Mouse (Mus musculus): ENCODE results near the gene Ism2. TPM values are rescaled to one million over a fixed set of nuclear protein-coding genes. Genes with fewer than 3 reads are reported as not detected.

Ism2 gene
- total RNA-seq, 4 experiments from 2014 or later: not detected

DNA sequence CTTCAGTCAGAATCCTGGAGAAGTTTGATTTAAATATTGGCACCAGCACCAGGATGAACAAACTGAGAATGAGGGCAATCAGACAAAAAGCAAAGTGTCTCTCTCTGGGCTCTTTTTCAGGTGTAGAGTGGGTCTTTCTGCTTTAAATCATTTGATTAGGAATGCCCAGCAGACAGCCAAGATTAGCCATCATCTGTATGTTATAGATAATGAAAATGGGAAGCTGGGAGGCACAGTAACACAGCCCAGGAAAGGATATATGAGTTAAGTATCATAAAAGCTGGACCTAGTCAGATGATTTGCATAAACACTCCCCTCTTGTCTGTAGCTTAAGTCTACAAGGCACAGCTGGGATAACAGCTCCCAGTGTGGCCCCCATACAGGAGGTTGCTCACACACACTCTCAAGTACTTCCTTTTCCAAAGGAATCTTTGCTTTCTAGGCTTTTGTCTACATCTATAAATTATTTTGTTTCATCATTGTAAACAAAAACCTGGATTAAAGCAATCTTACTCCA, 69.1 kb downstream of the Ism2 start:
- DNase-seq (ENCODE audit: low spot score): no peak

DNA sequence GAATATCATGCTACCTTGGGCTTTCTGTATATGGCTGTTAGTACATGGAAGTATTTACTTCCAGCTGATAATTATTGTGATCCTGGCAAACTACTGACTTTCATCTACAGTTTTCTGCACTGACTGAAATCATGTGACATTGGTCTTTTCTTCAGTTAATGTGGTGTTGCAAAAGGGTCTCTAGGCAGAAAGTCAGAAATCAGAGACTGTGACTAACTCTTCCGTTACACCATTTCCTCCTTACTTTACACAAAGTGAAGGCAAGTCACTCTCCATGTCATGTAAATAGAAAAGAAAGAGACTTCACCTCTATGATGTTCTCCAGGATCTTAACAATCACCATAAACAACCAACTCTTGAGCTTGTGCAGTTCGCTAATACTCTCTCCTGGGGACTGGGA, 69.9 kb downstream of the Ism2 start:
- DNase-seq (ENCODE audit: low spot score): no peak

Small RNA genes lying within 50 kb of the gene (microRNA-seq; reads per million reads assigned to microRNA genes)
- not detected for gene Gm47293

Other genes with a start within 250 kb of the Ism2 start
- under 1 TPM in 2 of 4 experiments, not detected in 2; 0.16 to 0.47 TPM for gene Ngb, start 197.2 kb downstream of the Ism2 start, total RNA-seq (2022)
- 10 to 100 TPM; 45.5 to 49.6 (median 46.5) TPM for gene Gstz1, start 152.5 kb downstream of the Ism2 start, total RNA-seq (2022)
- gene Pomt2, start 151.7 kb downstream of the Ism2 start, total RNA-seq (2022): 10 to 100 TPM in 2 of 4 experiments, 1 to 10 TPM in 2; 8.0 to 10.8 (median 9.3) TPM
- under 1 TPM in 1 of 4 experiments, not detected in 3; 0.66 TPM for gene Samd15, start 100.0 kb downstream of the Ism2 start, total RNA-seq (2022)
- 1 to 10 TPM; 6.3 to 6.9 (median 6.7) TPM for gene Tmed8, start 99.3 kb downstream of the Ism2 start, total RNA-seq (2022)
- gene Noxred1, start 61.0 kb downstream of the Ism2 start, total RNA-seq (2022): under 1 TPM in 3 of 4 experiments, not detected in 1; 0.33 to 0.66 (median 0.37) TPM
- gene Vipas39, start 33.4 kb downstream of the Ism2 start, total RNA-seq (2022): 10 to 100 TPM; 23.5 to 25.1 (median 24.0) TPM
- 100 to 1,000 TPM; 120 to 139 (median 131) TPM for gene Ahsa1, start 33.2 kb downstream of the Ism2 start, total RNA-seq (2022)
- 10 to 100 TPM; 18.9 to 30.4 (median 20.9) TPM for gene Sptlc2, start 88.7 kb upstream of the Ism2 start, total RNA-seq (2022)
- 100 to 1,000 TPM; 162 to 197 (median 180) TPM for gene Slirp, start 144.2 kb upstream of the Ism2 start, total RNA-seq (2022)
- gene Alkbh1, start 144.3 kb upstream of the Ism2 start, total RNA-seq (2022): 10 to 100 TPM in 2 of 4 experiments, 1 to 10 TPM in 2; 7.9 to 11.0 (median 9.7) TPM
- 10 to 100 TPM; 40.2 to 51.7 (median 44.9) TPM for gene Snw1, start 172.6 kb upstream of the Ism2 start, total RNA-seq (2022)
- gene Gm5788, start 195.0 kb upstream of the Ism2 start, total RNA-seq (2022): not detected
- not detected for gene Gm8300, start 214.6 kb upstream of the Ism2 start, total RNA-seq (2022)

Measured in heart, adult 8-10 months (tissue).